Comparison of ENCODE assay signal across 27 mouse cellular contexts in the genomic region with DNA sequence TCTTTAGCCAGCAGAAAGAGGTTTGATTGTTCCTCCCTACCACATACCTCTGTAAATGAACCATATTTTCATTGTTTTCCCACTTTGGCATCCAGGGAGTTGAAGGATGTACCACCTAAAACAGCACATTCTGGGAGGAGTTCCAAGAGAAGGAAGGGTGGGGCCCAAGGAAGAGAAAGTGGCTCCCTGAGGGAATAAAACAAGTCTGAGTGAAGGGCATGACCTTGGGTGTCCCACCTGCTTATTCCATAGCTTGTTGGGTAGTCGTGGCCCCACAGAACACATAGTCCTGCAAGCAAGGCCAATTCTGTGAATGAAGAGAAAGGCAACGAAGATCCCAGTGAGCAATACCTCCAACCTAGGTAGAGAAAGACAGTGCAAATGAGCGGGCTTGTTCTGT.
"Had no signal": no experiment of that assay in that cellular context is flagged by ENCODE, and none has a peak within 500 bp of the region (broad histone marks: within the 10 kb centered on the region; RNA-seq: fewer than 3 reads in every experiment).

No protein-coding gene starts in this region.

- ATAC-seq: hindbrain, postnatal 0 days; intestine, embryonic 16.5 days had no signal

- H3K4me2 ChIP-seq: heart, embryonic 11.5 days; heart, embryonic 13.5 days; heart, embryonic 15.5 days; hindbrain, embryonic 12.5 days; hindbrain, embryonic 15.5 days; kidney, embryonic 15.5 days; limb, embryonic 12.5 days; liver, embryonic 11.5 days had no signal

- H3K9me3 ChIP-seq: heart, embryonic 13.5 days; heart, embryonic 15.5 days; kidney, embryonic 15.5 days; limb, embryonic 10.5 days; limb, embryonic 12.5 days had no signal

- H3K9ac ChIP-seq: heart, embryonic 13.5 days; heart, embryonic 15.5 days; hindbrain, embryonic 12.5 days; hindbrain, embryonic 15.5 days; kidney, embryonic 15.5 days; limb, embryonic 12.5 days; liver, embryonic 14.5 days had no signal

- H3K4me1 ChIP-seq: heart, embryonic 13.5 days; heart, embryonic 15.5 days; kidney, embryonic 15.5 days had no signal

- H3K27ac ChIP-seq: gastrocnemius, adult 2 months; heart, adult 2 months; heart, embryonic 13.5 days; heart, embryonic 15.5 days; hindbrain, embryonic 12.5 days; hindbrain, embryonic 15.5 days; hindbrain, postnatal 0 days; kidney, embryonic 15.5 days; kidney, postnatal 0 days; layer of hippocampus, adult 2 months; left cerebral cortex, adult 2 months; limb, embryonic 10.5 days; limb, embryonic 12.5 days; liver, embryonic 14.5 days had no signal

- H3K36me3 ChIP-seq: heart, embryonic 13.5 days; heart, embryonic 15.5 days; hindbrain, embryonic 10.5 days; hindbrain, embryonic 12.5 days; hindbrain, embryonic 15.5 days; kidney, embryonic 15.5 days; limb, embryonic 10.5 days; limb, embryonic 12.5 days had no signal

- H3K27me3 ChIP-seq: heart, embryonic 13.5 days; heart, embryonic 15.5 days; hindbrain, embryonic 12.5 days; hindbrain, embryonic 15.5 days; kidney, embryonic 15.5 days; limb, embryonic 12.5 days had no signal

- H3K4me3 ChIP-seq: gastrocnemius, adult 2 months; heart, adult 2 months; heart, embryonic 13.5 days; heart, embryonic 15.5 days; hindbrain, embryonic 10.5 days; hindbrain, embryonic 12.5 days; hindbrain, embryonic 15.5 days; kidney, embryonic 15.5 days; layer of hippocampus, adult 2 months; left cerebral cortex, adult 2 months; limb, embryonic 10.5 days; limb, embryonic 12.5 days had no signal

- DNase-seq: gastrocnemius, adult 2 months; gastrocnemius, postnatal 10 days; gastrocnemius, postnatal 25 days; heart, adult 2 months; heart, postnatal 36 days; kidney, adult 11 months; kidney, adult 2 months; kidney, adult 9 months; kidney, postnatal 14 days; kidney, postnatal 36 days; liver had no signal
